Mouse (Mus musculus): ENCODE measurements around the gene Nek1. TPM values are rescaled to one million over a fixed set of nuclear protein-coding genes. Genes with fewer than 3 reads are reported as not detected.

The Nek1 gene
- total and polyA plus RNA-seq, 3 experiments: 8.9 to 35.3 (median 15.6) TPM

DNA sequence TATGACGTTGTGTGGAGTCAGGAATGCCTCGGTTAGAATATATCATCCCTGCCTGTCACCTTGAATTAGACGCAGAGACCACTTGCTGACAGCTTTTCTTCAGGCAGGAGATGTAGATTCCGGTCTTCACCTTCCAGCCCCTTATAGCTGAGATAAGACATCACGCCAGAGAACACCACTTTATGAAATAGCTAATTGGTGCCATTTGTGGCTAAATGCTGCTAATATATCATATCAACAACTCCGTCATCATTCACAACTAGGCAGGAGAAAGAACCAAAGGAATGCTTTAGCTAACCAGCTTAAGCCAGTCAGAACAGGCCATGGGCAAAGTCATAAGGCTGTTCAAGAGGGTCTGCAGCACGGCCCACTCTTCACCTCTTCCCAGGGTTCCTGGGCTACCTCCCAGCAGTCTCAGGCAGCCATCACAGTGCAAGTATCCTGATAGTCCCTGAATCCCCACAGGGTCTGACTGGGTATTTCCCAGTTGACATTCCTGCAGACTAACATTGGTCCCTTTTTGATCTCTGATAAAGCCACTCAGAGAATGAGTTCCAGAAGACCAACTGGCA is 181.0 kb downstream of the Nek1 start:
- Histone ChIP-seq H3K27me3 (ENCODE audit: control insufficient read depth in 1 of 2, insufficient read depth in 2 of 2, low read length in 2 of 2) (no peaks in the 10 kb centered on the region), H3K27ac (ENCODE audit: control insufficient read depth, low read depth, low read length) (no peak overlapping the region), H3K79me2 (ENCODE audit: control insufficient read depth, insufficient read depth, low read length, poor library complexity) (no peaks in the 10 kb centered on the region), H3K9me3 (replicated peaks; ENCODE audit: insufficient read depth, low read length) (no peaks in the 10 kb centered on the region), H3K36me3 (ENCODE audit: control insufficient read depth in 1 of 2, insufficient read depth in 2 of 2, low read length in 2 of 2) (no peaks in the 10 kb centered on the region), H3K4me1 (ENCODE audit: control insufficient read depth in 1 of 2, insufficient read depth in 2 of 2, low read length in 2 of 2) (peaks cover 0 to 2% of the 10 kb centered on the region in 2 experiments; a peak in 1 of 4 replicates), H3K9ac (ENCODE audit: control insufficient read depth, low read depth, low read length, poor library complexity, severe bottlenecking) (no peak overlapping the region), H3K4me3 (ENCODE audit: control insufficient read depth in 1 of 2, insufficient read depth in 1 of 2, low read depth in 2 of 2, low read length in 2 of 2) (no peak overlapping the region)
- TF ChIP-seq MXI1 (IDR thresholded peaks at IDR 0.05; ENCODE audit: low read depth, low read length) (no peak), SIN3A (IDR thresholded peaks at IDR 0.05; ENCODE audit: low read length) (no peak), ZKSCAN1 (IDR thresholded peaks at IDR 0.05; ENCODE audit: low read depth, low read length) (no peak), HCFC1 (IDR thresholded peaks at IDR 0.05; ENCODE audit: low read depth, low read length) (no peak), TBP (IDR thresholded peaks at IDR 0.05; ENCODE audit: low read depth, low read length) (no peak), MYC (IDR thresholded peaks at IDR 0.05; ENCODE audit: low read depth, low read length) (no peak), MAZ (IDR thresholded peaks at IDR 0.05; ENCODE audit: low read depth, low read length) (no peak), NRF1 (IDR thresholded peaks at IDR 0.05; ENCODE audit: insufficient read depth, low read depth, low read length, poor library complexity, severe bottlenecking) (no peak), ZNF384 (IDR thresholded peaks at IDR 0.05; ENCODE audit: low read depth, low read length) (no peak), CTCF (IDR thresholded peaks at IDR 0.05 in 2 of 3, conservative IDR thresholded peaks at IDR 0.05 in 1 of 3; ENCODE audit: control insufficient read depth in 1 of 3, insufficient read depth in 1 of 3, low read depth in 2 of 3, low read length in 3 of 3, poor library complexity in 1 of 3, severe bottlenecking in 1 of 3) (no peak), CHD1 (IDR thresholded peaks at IDR 0.05; ENCODE audit: low read depth, low read length) (no peak), GATA1 (IDR thresholded peaks at IDR 0.05; ENCODE audit: low read depth, low read length) (no peak), GABPA (IDR thresholded peaks at IDR 0.05; ENCODE audit: low read depth, low read length) (no peak), MYB (IDR thresholded peaks at IDR 0.05; ENCODE audit: low read depth, low read length) (no peak), EP300 (IDR thresholded peaks at IDR 0.05; ENCODE audit: low read depth in 1 of 2, low read length in 2 of 2) (no peak), ELF1 (IDR thresholded peaks at IDR 0.05; ENCODE audit: low read depth, low read length) (no peak), CHD2 (IDR thresholded peaks at IDR 0.05; ENCODE audit: low read length) (no peak), KAT2A (conservative IDR thresholded peaks at IDR 0.05; ENCODE audit: low read depth, low read length) (no peak), TCF12 (IDR thresholded peaks at IDR 0.05; ENCODE audit: low read depth, low read length) (no peak)
- DNase-seq (ENCODE audit: low read depth, low spot score): no peak

DNA sequence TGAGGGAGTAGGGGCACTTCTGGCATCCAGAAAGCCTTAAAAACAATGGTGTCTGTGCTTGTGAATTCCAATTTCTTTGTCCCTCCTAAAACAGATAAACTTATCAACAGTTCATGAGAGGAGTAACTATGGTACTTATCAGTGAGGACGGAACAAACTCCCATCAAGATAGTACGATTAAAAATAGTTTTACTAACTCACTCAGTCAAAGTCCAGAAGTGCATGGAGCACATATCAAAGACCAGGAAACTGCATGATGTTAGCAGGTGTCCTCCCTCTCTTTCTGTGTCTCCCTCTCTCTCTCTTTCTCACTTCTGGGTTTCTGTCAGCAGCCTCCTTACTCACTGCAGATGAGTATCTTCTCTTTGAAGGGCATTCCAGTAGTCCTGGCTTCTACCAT is 182.9 kb downstream of the Nek1 start:
- H3K27me3 ChIP-seq (ENCODE audit: control insufficient read depth in 1 of 2, insufficient read depth in 2 of 2, low read length in 2 of 2): no peaks in the 10 kb centered on the region
- H3K79me2 ChIP-seq (ENCODE audit: control insufficient read depth, insufficient read depth, low read length, poor library complexity): no peaks in the 10 kb centered on the region
- no peak overlapping the region for H3K9ac ChIP-seq (ENCODE audit: control insufficient read depth, low read depth, low read length, poor library complexity, severe bottlenecking)
- TF ChIP-seq GATA1 (IDR thresholded peaks at IDR 0.05; ENCODE audit: low read depth, low read length) (no peak), MAFK (IDR thresholded peaks at IDR 0.05; ENCODE audit: borderline replicate concordance, low read depth, low read length) (no peak), GABPA (IDR thresholded peaks at IDR 0.05; ENCODE audit: low read depth, low read length) (no peak), JUND (IDR thresholded peaks at IDR 0.05; ENCODE audit: low read depth, low read length) (no peak)
- peaks cover 0 to 2% of the 10 kb centered on the region in 2 experiments; a peak in 1 of 4 replicates for H3K4me1 ChIP-seq (ENCODE audit: control insufficient read depth in 1 of 2, insufficient read depth in 2 of 2, low read length in 2 of 2)
- DNase-seq (ENCODE audit: low read depth, low spot score): no peak
- no peaks in the 10 kb centered on the region for H3K36me3 ChIP-seq (ENCODE audit: control insufficient read depth in 1 of 2, insufficient read depth in 2 of 2, low read length in 2 of 2)
- H3K4me3 ChIP-seq (ENCODE audit: control insufficient read depth in 1 of 2, insufficient read depth in 1 of 2, low read depth in 2 of 2, low read length in 2 of 2): no peak overlapping the region
- no peaks in the 10 kb centered on the region for H3K9me3 ChIP-seq (replicated peaks; ENCODE audit: insufficient read depth, low read length)
- H3K27ac ChIP-seq (ENCODE audit: control insufficient read depth, low read depth, low read length): no peak overlapping the region

All from MEL (cell line).